Mouse (Mus musculus) midbrain, embryonic 10.5 days (tissue): ENCODE results near the gene Nadk2. TPM values are rescaled to one million over a fixed set of nuclear protein-coding genes. Genes with fewer than 3 reads are reported as not detected.

Experiments
- DNase-seq: peaks from one replicate; pipeline ENCODE4 v3.0.0-alpha.2; 2017; ENCODE audit warnings: low spot score
- H3K27ac ChIP-seq: fragments of 300-500 bp; sonication (generic); replicated peaks from 2 replicates; pipeline ENCODE4 v1.5.1; 2016; ENCODE audit warnings: mild to moderate bottlenecking
- H3K27me3 ChIP-seq: fragments of 300-500 bp; sonication (generic); 2 replicates; pipeline ENCODE4 v1.6.1; 2016; ENCODE audit warnings: low read depth, mild to moderate bottlenecking; ENCODE audit not compliant: poor library complexity, severe bottlenecking
- H3K36me3 ChIP-seq: fragments of 300-500 bp; sonication (generic); 2 replicates; pipeline ENCODE4 v1.6.1; 2016; ENCODE audit warnings: mild to moderate bottlenecking, moderate library complexity
- H3K4me1 ChIP-seq: fragments of 300-500 bp; sonication (generic); 2 replicates; pipeline ENCODE4 v1.6.1; 2016
- H3K4me3 ChIP-seq: fragments of 300-500 bp; sonication (generic); 2 replicates; pipeline ENCODE4 v1.5.1; 2016; ENCODE audit warnings: mild to moderate bottlenecking, moderate library complexity
- H3K9me3 ChIP-seq: fragments of 300-500 bp; sonication (generic); replicated peaks from 2 replicates; pipeline ENCODE4 v1.6.1; 2016; ENCODE audit warnings: mild to moderate bottlenecking
- WGBS: fragments of 180-500 bp; shearing (Covaris S2); methylation state at CpG from one replicate; pipeline ENCODE4 v1.1.7; 2016; 5-methylcytosine and 5-hydroxymethylcytosine counted together
- polyA plus RNA-seq: library from polyadenylated mRNA; unstranded; fragments of >200 nt; fragmentation: Nextera tagmentation; extraction: Ambion mirVana; gene quantifications from 2 replicates; pipeline ENCODE4 v1.2.1, GENCODE M21; 2016

Nadk2 gene
- polyA plus RNA-seq, 1 experiment from 2014 or later: 36.1 TPM

DNA sequence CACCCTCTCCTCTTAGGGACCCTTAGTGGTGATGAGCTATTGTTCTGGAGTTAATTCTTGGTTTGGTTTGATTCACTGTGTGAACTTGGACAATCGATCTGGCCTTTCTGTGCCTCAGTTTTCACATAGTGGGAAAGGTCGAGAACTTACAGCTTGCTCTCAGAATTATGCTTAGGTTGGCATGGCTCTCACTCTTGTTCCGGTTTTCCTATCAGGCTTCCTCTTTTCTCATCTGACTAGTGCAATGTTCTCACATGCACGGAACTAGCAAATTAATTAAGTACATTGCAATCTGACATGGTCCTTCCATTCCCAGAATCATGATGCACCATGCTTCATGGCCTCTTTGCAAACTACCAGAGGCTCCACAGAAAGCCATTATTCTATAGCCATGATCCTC, 51.9 kb downstream of the Nadk2 start:
- Histone ChIP-seq H3K27ac (no peak overlapping the region), H3K4me3 (no peak overlapping the region), H3K36me3 (peaks cover 100% of the 10 kb centered on the region), H3K9me3 (no peaks in the 10 kb centered on the region), H3K4me1 (no peaks in the 10 kb centered on the region), H3K27me3 (no peaks in the 10 kb centered on the region)
- WGBS: 90% methylated on average over 4 of the region's 4 CpGs
- no peak for DNase-seq

DNA sequence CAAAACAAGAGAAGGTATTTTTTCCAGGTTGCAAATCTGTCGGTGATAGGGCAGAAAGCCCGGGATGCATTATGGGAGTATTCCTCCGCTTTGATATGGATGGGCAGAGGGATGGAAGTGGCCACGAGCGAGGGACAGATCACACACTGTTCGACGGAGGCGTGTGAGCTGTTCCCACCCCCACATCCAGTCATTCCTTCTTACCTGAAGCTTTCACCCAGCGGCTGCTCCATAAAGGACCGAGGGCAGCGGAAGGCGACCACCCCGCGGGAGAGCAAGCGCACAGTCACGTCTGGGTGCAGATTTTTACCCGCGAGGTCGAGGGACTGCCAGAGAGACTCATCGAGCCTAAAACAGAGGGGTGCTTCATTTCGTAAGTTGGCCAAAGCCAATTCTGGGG, 53.8 kb downstream of the Nadk2 start:
- Histone ChIP-seq H3K4me3 (no peak overlapping the region), H3K36me3 (peaks cover 99% of the 10 kb centered on the region), H3K27ac (no peak overlapping the region), H3K9me3 (no peaks in the 10 kb centered on the region), H3K27me3 (no peaks in the 10 kb centered on the region), H3K4me1 (no peaks in the 10 kb centered on the region)
- 93% methylated on average over 21 of the region's 21 CpGs for WGBS
- no peak for DNase-seq

DNA sequence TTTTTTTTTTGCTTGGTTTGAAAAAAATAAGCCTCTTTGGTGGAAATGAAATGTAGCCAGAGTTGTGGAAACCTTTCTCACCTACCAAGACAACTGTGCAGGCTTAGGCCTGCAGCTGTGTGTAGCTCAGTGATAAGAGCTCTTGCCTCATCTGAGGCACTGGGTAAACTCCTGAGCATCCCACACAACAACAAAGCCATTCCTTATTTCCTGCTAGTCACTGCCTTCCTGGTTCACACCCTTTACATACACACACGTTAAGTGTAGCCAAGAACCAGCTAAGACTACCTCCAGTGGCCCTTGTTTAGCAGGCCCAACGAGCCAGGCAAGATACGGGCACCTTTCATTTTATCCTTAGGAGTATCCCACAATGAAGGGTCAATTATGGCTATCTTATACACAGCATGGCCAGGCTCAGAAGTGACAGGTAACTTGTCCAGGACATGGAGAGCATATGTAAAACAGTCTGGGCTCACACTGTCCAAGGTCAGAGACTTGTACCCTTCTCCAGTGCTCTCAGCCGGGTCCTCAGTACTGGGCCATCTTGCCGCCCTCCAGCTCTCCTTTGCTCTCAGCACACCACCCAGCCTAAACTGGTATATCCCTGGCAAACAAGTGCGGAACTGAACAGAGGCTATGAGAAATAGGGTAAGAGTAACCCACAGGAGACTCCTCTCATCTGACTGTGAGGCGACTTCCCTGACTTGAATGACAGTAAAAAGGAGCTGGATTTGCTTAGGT, 56.2 kb downstream of the Nadk2 start:
- no peaks in the 10 kb centered on the region for H3K27me3 ChIP-seq
- no peak overlapping the region for H3K27ac ChIP-seq
- 91% methylated on average over 7 of the region's 7 CpGs for WGBS
- H3K9me3 ChIP-seq: no peaks in the 10 kb centered on the region
- H3K36me3 ChIP-seq: peaks cover 98% of the 10 kb centered on the region
- no peaks in the 10 kb centered on the region for H3K4me1 ChIP-seq
- no peak for DNase-seq
- H3K4me3 ChIP-seq: no peak overlapping the region

DNA sequence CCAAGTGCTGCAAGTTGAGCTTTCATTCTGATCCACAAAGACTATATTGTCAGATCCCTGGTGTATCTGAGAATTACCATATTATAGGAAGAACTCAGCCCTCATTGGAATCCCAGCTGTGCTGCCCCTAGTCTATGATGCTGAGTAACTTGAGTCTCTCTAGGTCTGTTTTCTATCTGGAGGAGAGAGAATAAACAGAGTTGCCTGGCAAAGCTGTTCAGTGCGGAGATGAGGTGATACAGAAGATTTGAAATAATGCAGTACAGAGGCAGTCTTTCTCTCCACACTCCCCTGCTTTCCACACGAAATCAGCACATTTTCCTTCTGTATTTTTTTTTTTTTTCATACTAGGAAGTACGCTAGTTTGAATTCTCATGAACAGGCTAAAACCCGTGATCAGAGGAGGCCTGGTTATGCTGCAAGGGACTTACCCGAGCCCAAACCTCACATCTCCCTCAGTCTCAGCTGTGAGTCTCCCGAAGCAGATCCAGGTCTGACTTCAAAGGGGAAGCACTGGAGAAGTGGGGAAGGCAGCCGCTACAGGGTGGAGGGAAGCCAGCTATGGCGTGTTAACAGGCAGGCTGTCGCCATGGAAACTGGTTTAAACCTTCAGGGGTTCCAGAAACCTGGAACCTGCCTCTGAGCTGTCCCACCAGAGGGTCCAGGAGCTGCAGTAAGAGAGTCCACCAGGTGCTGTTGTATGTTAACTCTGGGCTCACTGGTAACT, 59.9 kb downstream of the Nadk2 start:
- Histone ChIP-seq H3K4me3 (no peak overlapping the region), H3K9me3 (no peaks in the 10 kb centered on the region), H3K36me3 (peaks cover 95% of the 10 kb centered on the region), H3K4me1 (no peaks in the 10 kb centered on the region), H3K27me3 (no peaks in the 10 kb centered on the region), H3K27ac (no peak overlapping the region)
- no peak for DNase-seq
- 86% methylated on average over 9 of the region's 9 CpGs for WGBS

DNA sequence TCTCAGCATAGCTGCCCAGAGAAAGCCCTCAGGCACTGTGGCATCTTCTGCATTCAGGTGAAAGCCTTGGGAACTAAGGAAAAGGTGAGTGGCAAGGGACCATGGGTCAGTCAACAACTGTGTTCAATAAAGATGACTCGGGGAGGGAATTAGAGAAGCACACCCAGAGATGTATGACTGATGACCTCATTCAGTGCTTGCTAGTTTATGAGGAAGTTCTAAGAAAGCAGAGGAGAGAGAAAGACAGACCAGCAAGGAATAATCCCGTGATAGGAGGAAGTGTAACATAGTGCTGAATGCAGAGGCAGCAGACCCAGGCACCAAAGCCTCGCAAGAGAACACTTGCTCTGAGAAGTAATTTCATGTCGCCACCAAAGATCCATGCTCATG, 60.4 kb downstream of the Nadk2 start:
- Histone ChIP-seq H3K27ac (no peak overlapping the region), H3K9me3 (no peaks in the 10 kb centered on the region), H3K27me3 (no peaks in the 10 kb centered on the region), H3K4me1 (no peaks in the 10 kb centered on the region), H3K4me3 (no peak overlapping the region), H3K36me3 (peaks cover 95% of the 10 kb centered on the region)
- 96% methylated on average over 4 of the region's 4 CpGs for WGBS
- DNase-seq: no peak

DNA sequence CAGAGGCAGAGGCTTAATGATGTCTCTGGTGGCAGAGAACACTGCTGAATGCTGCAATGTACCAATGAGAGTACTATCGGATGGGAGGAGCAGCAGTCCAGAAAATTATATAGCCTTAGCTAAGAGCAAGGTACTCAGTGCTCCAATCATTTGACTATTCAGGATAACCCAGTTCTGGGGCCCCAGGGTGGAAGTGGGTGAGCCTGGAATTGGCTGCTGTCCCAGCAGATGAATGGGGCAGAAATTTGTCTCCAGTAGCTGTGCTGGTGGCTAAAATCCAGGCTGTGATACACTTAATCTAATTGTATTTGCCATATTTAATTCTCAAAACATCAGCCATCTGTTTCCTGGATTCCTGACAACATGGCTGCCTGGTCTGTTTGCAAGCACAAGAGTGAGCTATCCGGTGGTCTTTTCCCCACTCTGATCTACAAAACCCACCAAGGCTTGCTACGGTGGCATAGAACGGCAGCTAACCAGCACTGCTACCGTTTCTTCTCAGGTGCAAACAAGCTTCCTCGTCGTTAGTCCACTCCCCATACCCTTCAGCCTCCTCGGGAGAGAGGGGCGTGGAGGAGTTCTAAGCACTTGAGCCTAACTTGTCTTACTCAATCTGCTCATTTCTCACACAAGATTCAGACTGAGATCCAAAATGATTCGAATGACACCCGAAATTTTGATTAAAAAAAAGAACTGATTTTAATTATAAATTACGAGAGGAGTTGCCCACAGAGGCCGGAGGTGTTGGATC, 61.8 kb downstream of the Nadk2 start:
- peaks cover 95% of the 10 kb centered on the region for H3K36me3 ChIP-seq
- H3K27me3 ChIP-seq: no peaks in the 10 kb centered on the region
- H3K9me3 ChIP-seq: no peaks in the 10 kb centered on the region
- DNase-seq: no peak
- 0 out of 2 replicates have a peak, but pooled peaks cover 4% of the 10 kb centered on the region for H3K4me1 ChIP-seq
- H3K27ac ChIP-seq: no peak overlapping the region
- WGBS: 90% methylated on average over 13 of the region's 13 CpGs
- H3K4me3 ChIP-seq: no peak overlapping the region

DNA sequence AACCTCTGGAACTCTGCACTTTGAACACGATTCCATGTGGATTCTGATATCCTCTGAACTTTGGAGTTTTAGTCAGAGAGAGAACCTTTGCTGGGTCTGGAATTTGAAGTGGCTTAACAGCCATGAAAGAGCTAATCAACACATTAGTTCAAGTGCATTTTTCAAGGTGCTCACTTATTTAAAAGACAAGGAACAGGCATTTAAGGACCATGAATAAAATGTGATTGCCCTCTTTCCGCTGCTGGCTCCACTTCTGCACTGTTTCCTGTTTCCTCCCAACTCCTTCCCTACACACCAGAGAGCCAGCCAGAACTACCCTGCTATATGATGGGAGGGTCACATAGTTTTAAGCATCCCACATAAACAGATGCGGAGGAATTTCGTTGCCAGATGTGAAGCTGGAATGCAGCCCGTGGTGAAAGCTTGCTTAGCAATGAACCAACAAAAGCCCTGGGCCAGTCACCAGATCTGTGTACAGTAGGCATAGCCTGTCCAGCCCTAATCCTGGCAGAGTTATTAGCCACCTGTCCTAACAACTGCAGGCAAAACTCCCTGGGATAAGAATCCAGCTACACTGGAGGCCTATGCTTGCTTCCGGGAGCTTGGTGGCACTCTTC, 63.9 kb downstream of the Nadk2 start:
- Histone ChIP-seq H3K9me3 (no peaks in the 10 kb centered on the region), H3K4me3 (no peak overlapping the region), H3K27me3 (no peaks in the 10 kb centered on the region), H3K4me1 (peaks cover 22% of the 10 kb centered on the region), H3K27ac (no peak overlapping the region), H3K36me3 (peaks cover 86% of the 10 kb centered on the region)
- no peak for DNase-seq
- WGBS: 89% methylated on average over 6 of the region's 6 CpGs

DNA sequence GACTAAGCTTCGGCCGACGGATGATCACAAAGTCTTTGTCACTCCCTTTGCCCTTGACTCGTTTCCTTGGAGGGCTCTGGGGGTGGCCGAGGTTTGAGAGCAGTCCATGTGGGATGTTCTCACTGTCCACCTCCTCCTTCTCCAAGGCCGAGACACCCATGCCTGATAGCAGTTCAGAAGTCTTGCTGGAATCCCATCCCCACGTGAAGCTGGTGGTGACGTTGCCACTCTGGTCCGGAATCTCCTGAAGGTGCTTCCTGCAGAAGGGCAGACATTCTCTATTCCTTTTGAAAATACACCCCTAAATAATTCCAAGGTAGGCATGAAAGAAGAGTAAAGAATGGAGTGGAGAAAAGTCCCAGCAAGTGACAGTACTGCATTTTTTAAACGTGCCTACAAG, 68.4 kb downstream of the Nadk2 start:
- Histone ChIP-seq H3K4me3 (peak overlapping the region; percentile 91), H3K4me1 (peaks cover 31% of the 10 kb centered on the region), H3K9me3 (no peaks in the 10 kb centered on the region), H3K36me3 (peaks cover 49% of the 10 kb centered on the region), H3K27me3 (no peaks in the 10 kb centered on the region), H3K27ac (peak overlapping the region; percentile 89)
- DNase-seq: no peak
- WGBS: 46% methylated on average over 10 of the region's 10 CpGs

DNA sequence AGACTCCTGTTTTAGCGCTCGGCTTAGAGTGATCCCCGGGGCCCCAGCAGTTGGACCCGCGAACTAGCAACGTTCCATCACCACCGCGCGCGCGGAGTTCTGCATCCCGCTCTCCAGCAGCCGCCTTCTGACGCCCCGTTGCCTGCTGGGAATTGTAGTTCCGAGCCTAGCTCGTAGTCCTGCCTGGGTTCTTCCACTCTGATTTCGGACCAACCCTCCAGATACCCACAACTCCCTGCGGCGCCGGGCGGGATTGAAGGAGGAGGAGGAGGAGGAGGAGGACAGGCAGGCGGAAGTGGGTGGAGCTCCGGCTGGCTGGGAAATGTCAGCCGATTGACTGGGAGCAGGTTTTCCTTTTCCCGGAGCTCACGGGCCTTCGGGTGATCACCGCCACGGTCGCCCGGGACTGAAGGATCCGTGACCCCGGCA, 69.2 kb downstream of the Nadk2 start, which contains the start of gene Lmbrd2:
TSS of gene Lmbrd2 (plus strand) at position 299 of the 429 bp plus-strand sequence.
- Histone ChIP-seq H3K4me3 (peak within 1 kb of the TSS; percentile 91), H3K27ac (peak within 1 kb of the TSS; percentile 89), H3K4me1 (peaks cover 31% of the 10 kb centered on the region), H3K36me3 (peaks cover 41% of the 10 kb centered on the region), H3K9me3 (no peaks in the 10 kb centered on the region), H3K27me3 (no peaks in the 10 kb centered on the region)
- DNase-seq: peak; percentile 97
- WGBS: 0% methylated on average over 34 of the region's 34 CpGs

DNA sequence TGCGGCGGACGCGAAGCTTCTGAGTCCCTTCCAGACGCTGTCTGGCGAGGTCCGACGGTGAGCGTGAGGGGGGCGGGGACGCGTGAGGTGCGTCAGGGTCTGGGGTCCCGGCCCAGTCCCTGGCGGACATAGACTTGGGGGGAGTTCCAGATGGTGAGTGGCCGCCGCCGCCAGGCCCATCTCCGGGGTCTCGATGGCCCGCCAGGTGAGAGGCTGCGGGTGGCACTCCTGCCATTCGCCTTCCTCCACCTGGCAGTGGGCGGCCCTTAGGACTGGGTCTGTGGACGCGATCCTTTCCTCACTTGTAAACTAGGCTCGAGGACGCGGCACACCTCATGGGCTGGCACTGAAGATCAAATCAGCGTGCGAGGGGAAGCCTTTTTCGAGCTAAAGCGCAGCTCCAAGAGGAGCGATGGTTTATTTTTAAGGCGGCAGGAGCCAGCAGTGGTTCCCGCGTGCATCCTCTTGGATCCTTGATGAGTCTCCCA, 69.7 kb downstream of the Nadk2 start:
- under 1% methylated on average over 37 of the region's 37 CpGs for WGBS

DNA sequence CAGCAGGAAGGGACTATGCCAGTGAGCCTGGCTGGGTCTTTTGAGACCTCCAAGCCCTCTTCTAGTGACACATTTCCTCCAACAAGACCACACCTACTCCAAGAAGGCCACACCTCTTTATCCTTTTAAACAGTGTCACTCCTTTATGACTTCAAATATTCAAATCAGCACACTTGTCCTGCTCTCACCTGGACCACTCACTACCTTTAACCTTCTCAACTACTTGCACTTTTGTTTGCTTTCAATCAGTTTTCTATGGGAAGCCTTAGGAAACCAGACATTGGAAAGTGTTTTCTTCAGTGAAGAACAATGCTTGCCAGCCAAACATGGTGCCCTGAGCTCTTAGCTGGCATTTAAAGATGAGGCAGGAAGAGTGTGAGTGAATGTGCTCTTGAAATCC, 84.3 kb downstream of the Nadk2 start, which contains the start of gene Skp2:
TSS of gene Skp2 (minus strand) at position 101 of the 400 bp plus-strand sequence.
- Histone ChIP-seq H3K36me3 (peaks cover 59% of the 10 kb centered on the region), H3K27ac (no peak within 1 kb of the TSS), H3K9me3 (no peaks in the 10 kb centered on the region), H3K27me3 (no peaks in the 10 kb centered on the region), H3K4me3 (no peak within 1 kb of the TSS), H3K4me1 (no peaks in the 10 kb centered on the region)
- no peak for DNase-seq

More for the DNA sequence above, 69.7 kb downstream of the Nadk2 start:
- Histone ChIP-seq H3K27me3 (no peaks in the 10 kb centered on the region), H3K9me3 (no peaks in the 10 kb centered on the region), H3K36me3 (peaks cover 36% of the 10 kb centered on the region), H3K4me3 (peak overlapping the region; percentile 91), H3K4me1 (peaks cover 31% of the 10 kb centered on the region), H3K27ac (peak overlapping the region; percentile 89)
- DNase-seq: no peak
